Mouse (Mus musculus) layer of hippocampus, adult 9-10 months (tissue): ENCODE data around the gene Bag5.
"Not testable (repeated sequence)": the region's sequence is repeated elsewhere in the genome, so short reads cannot be mapped to it uniquely, and the experiment has no call there.

Experiments used
- DNase-seq: peaks from one replicate; pipeline ENCODE4 v3.0.0; 2022; ENCODE audit warnings: low spot score

The Bag5 gene

GRCm38 (mm10) chr12:111713004-111713651 lies at the start of gene Bag5, which contains the start of gene Apopt1:
Gene Bag5 (minus strand): TSS chr12:111713257.
Gene Apopt1 (plus strand): TSS chr12:111713261.
- DNase-seq = no peak

GRCm38 (mm10) chr12:111760306-111760908 lies 47.4 kb upstream of the Bag5 start:
- DNase-seq = no peak

GRCm38 (mm10) chr12:111759176-111760061 lies 46.4 kb upstream of the Bag5 start:
- no peak for DNase-seq

GRCm38 (mm10) chr12:111758381-111759175 lies 45.5 kb upstream of the Bag5 start, which contains the start of gene Klc1:
Gene Klc1 (plus strand): TSS chr12:111758849.
- DNase-seq = no peak

- DNase-seq = no peak
Measured at GRCm38 (mm10) chr12:111757561-111758325, 44.7 kb upstream of the Bag5 start.

- DNase-seq = no peak
Measured at GRCm38 (mm10) chr12:111756698-111757082, 43.6 kb upstream of the Bag5 start.

GRCm38 (mm10) chr12:111756082-111756697 lies 43.1 kb upstream of the Bag5 start:
- DNase-seq = no peak

GRCm38 (mm10) chr12:111755231-111755630 lies 42.2 kb upstream of the Bag5 start:
- DNase-seq = no peak

GRCm38 (mm10) chr12:111754710-111755109 lies 41.7 kb upstream of the Bag5 start:
- no peak for DNase-seq

GRCm38 (mm10) chr12:111753347-111753746 lies 40.3 kb upstream of the Bag5 start:
- DNase-seq = no peak

- no peak for DNase-seq
Measured at GRCm38 (mm10) chr12:111752491-111752890, 39.4 kb upstream of the Bag5 start.

GRCm38 (mm10) chr12:111750739-111751138 lies 37.7 kb upstream of the Bag5 start:
- DNase-seq = no peak

- DNase-seq = no peak
Measured at GRCm38 (mm10) chr12:111747421-111747820, 34.4 kb upstream of the Bag5 start.

GRCm38 (mm10) chr12:111746091-111746490 lies 33.0 kb upstream of the Bag5 start:
- DNase-seq = no peak

GRCm38 (mm10) chr12:111745274-111745673 lies 32.2 kb upstream of the Bag5 start:
- DNase-seq = no peak

GRCm38 (mm10) chr12:111743981-111744423 lies 30.9 kb upstream of the Bag5 start:
- no peak for DNase-seq

- no peak for DNase-seq
Measured at GRCm38 (mm10) chr12:111743419-111743818, 30.4 kb upstream of the Bag5 start.

GRCm38 (mm10) chr12:111741338-111741737 lies 28.3 kb upstream of the Bag5 start:
- DNase-seq = no peak

GRCm38 (mm10) chr12:111738754-111739153 lies 25.7 kb upstream of the Bag5 start:
- peak; percentile 80 for DNase-seq

- no peak for DNase-seq
Measured at GRCm38 (mm10) chr12:111737370-111737769, 24.3 kb upstream of the Bag5 start.

GRCm38 (mm10) chr12:111736676-111737075 lies 23.6 kb upstream of the Bag5 start:
- DNase-seq = not testable (repeated sequence)
